Mouse (Mus musculus): ENCODE measurements around the gene Man2b2. TPM values are rescaled to one million over a fixed set of nuclear protein-coding genes. Genes with fewer than 3 reads are reported as not detected.

The Man2b2 gene
- 10 to 100 TPM; 27.8 to 28.2 TPM for total RNA-seq (2021)

- peak; percentile 89 to 98 for DNase-seq (ENCODE audit: extremely low spot score in 1 of 2, low spot score in 1 of 2)
Observed at GRCm38 (mm10) chr5:36829913-36830879, at the start of gene Man2b2. TSS of gene Man2b2 (minus strand) at chr5:36830653.

GRCm38 (mm10) chr5:36878801-36879200, 48.3 kb upstream of the Man2b2 start:
- DNase-seq (ENCODE audit: extremely low spot score in 1 of 2, low spot score in 1 of 2): no peak

GRCm38 (mm10) chr5:36877641-36878040, 47.2 kb upstream of the Man2b2 start:
- DNase-seq (ENCODE audit: extremely low spot score in 1 of 2, low spot score in 1 of 2): no peak

GRCm38 (mm10) chr5:36876777-36877396, 46.4 kb upstream of the Man2b2 start:
- no peak for DNase-seq (ENCODE audit: extremely low spot score in 1 of 2, low spot score in 1 of 2)

- DNase-seq (ENCODE audit: extremely low spot score in 1 of 2, low spot score in 1 of 2): no peak
Observed at GRCm38 (mm10) chr5:36875956-36876355, 45.5 kb upstream of the Man2b2 start.

- DNase-seq (ENCODE audit: extremely low spot score in 1 of 2, low spot score in 1 of 2): no peak
Observed at GRCm38 (mm10) chr5:36870916-36871315, 40.5 kb upstream of the Man2b2 start.

GRCm38 (mm10) chr5:36869578-36870236, 39.3 kb upstream of the Man2b2 start:
- DNase-seq (ENCODE audit: extremely low spot score in 1 of 2, low spot score in 1 of 2): peak in 1 of 2 experiments; percentile 57

- no peak for DNase-seq (ENCODE audit: extremely low spot score in 1 of 2, low spot score in 1 of 2)
Observed at GRCm38 (mm10) chr5:36869186-36869577, 38.7 kb upstream of the Man2b2 start.

- no peak for DNase-seq (ENCODE audit: extremely low spot score in 1 of 2, low spot score in 1 of 2)
Observed at GRCm38 (mm10) chr5:36868266-36869090, 38.0 kb upstream of the Man2b2 start, which contains the start of gene Ppp2r2c. TSS of gene Ppp2r2c (plus strand) at chr5:36868513.

- DNase-seq (ENCODE audit: extremely low spot score in 1 of 2, low spot score in 1 of 2): no peak
Observed at GRCm38 (mm10) chr5:36867561-36867960, 37.1 kb upstream of the Man2b2 start.

- no peak for DNase-seq (ENCODE audit: extremely low spot score in 1 of 2, low spot score in 1 of 2)
Observed at GRCm38 (mm10) chr5:36866701-36867250, 36.3 kb upstream of the Man2b2 start.

- DNase-seq (ENCODE audit: extremely low spot score in 1 of 2, low spot score in 1 of 2): no peak
Observed at GRCm38 (mm10) chr5:36861084-36861483, 30.6 kb upstream of the Man2b2 start.

GRCm38 (mm10) chr5:36857546-36857945, 27.1 kb upstream of the Man2b2 start:
- no peak for DNase-seq (ENCODE audit: extremely low spot score in 1 of 2, low spot score in 1 of 2)

- no peak for DNase-seq (ENCODE audit: extremely low spot score in 1 of 2, low spot score in 1 of 2)
Observed at GRCm38 (mm10) chr5:36856529-36856928, 26.1 kb upstream of the Man2b2 start.

GRCm38 (mm10) chr5:36855180-36855579, 24.7 kb upstream of the Man2b2 start:
- no peak for DNase-seq (ENCODE audit: extremely low spot score in 1 of 2, low spot score in 1 of 2)

- DNase-seq (ENCODE audit: extremely low spot score in 1 of 2, low spot score in 1 of 2): no peak
Observed at GRCm38 (mm10) chr5:36851572-36851971, 21.1 kb upstream of the Man2b2 start.

GRCm38 (mm10) chr5:36844490-36844889, 14.0 kb upstream of the Man2b2 start:
- no peak for DNase-seq (ENCODE audit: extremely low spot score in 1 of 2, low spot score in 1 of 2)

GRCm38 (mm10) chr5:36841701-36842100, 11.2 kb upstream of the Man2b2 start:
- DNase-seq (ENCODE audit: extremely low spot score in 1 of 2, low spot score in 1 of 2): no peak

- no peak for DNase-seq (ENCODE audit: extremely low spot score in 1 of 2, low spot score in 1 of 2)
Observed at GRCm38 (mm10) chr5:36840092-36840491, 9.6 kb upstream of the Man2b2 start.

- DNase-seq (ENCODE audit: extremely low spot score in 1 of 2, low spot score in 1 of 2): no peak
Observed at GRCm38 (mm10) chr5:36839602-36840001, 9.1 kb upstream of the Man2b2 start.

Measured in layer of hippocampus, postnatal 25 days (tissue).